8 mouse cellular contexts compared by ENCODE assay signal in genomic region chr14:24500845-24501186, GRCm38 (mm10). TPM values are rescaled to one million over a fixed set of nuclear protein-coding genes. Genes with fewer than 3 reads are reported as not detected.
DNase-seq lines count a peak whose midpoint lies in the region; ATAC-seq and TF ChIP-seq lines count a peak whose summit lies in the region.

No protein-coding gene starts in this region.

- no peak for DNase-seq in layer of hippocampus, adult 2 months (ENCODE audit: low spot score in 2 of 2)
- DNase-seq in layer of hippocampus, adult 11-12 months (ENCODE audit: low spot score) = no peak
- DNase-seq in limb, embryonic 11.5 days (ENCODE audit: low spot score) = no peak
- no peak for DNase-seq in left cerebral cortex, adult 8-10 months (ENCODE audit: low spot score in 2 of 2)
- DNase-seq in natural killer cell, adult 2 months (ENCODE audit: low spot score in 2 of 2) = no peak
- DNase-seq in spleen, postnatal 4 days (ENCODE audit: low spot score in 2 of 2) = no peak

- peaks cover 25% of the 10 kb centered on the region for H3K4me1 ChIP-seq in forebrain, embryonic 13.5 days
- peaks cover 7% of the 10 kb centered on the region for H3K4me1 ChIP-seq in limb, embryonic 11.5 days (ENCODE audit: control insufficient read depth, insufficient read depth, low read length)
- peaks cover 15% of the 10 kb centered on the region for H3K4me1 ChIP-seq in neural tube, embryonic 15.5 days

- H3K27me3 ChIP-seq in forebrain, embryonic 13.5 days = no peaks in the 10 kb centered on the region
- no peaks in the 10 kb centered on the region for H3K27me3 ChIP-seq in limb, embryonic 11.5 days (ENCODE audit: control insufficient read depth, insufficient read depth, low read length)
- no peaks in the 10 kb centered on the region for H3K27me3 ChIP-seq in neural tube, embryonic 15.5 days (replicated peaks)

- peaks cover 36% of the 10 kb centered on the region for H3K36me3 ChIP-seq in forebrain, embryonic 13.5 days (ENCODE audit: poor library complexity, severe bottlenecking)
- peaks cover 17% of the 10 kb centered on the region for H3K36me3 ChIP-seq in limb, embryonic 11.5 days (ENCODE audit: control insufficient read depth, insufficient read depth, low read length)
- H3K36me3 ChIP-seq in neural tube, embryonic 15.5 days = peaks cover 33% of the 10 kb centered on the region

- 5% methylated on average over 8 of the region's 8 CpGs for WGBS in forebrain, embryonic 13.5 days
- 32% methylated on average over 8 of the region's 8 CpGs for WGBS in limb, embryonic 11.5 days
- WGBS in neural tube, embryonic 15.5 days = 5% methylated on average over 8 of the region's 8 CpGs

- no peak for TF ChIP-seq CTCF in layer of hippocampus, adult 2 months (conservative IDR thresholded peaks at IDR 0.05)

- no peaks in the 10 kb centered on the region; the same call in 1 of the 2 replicates for H3K9me3 ChIP-seq in forebrain, embryonic 13.5 days (replicated peaks)
- H3K9me3 ChIP-seq in limb, embryonic 11.5 days (ENCODE audit: control insufficient read depth, low read length) = no peaks in the 10 kb centered on the region
- no peaks in the 10 kb centered on the region for H3K9me3 ChIP-seq in neural tube, embryonic 15.5 days (replicated peaks)

- ATAC-seq in forebrain, embryonic 13.5 days = no peak; the same call in 1 of the 2 replicates
- ATAC-seq in limb, embryonic 11.5 days (ENCODE audit: insufficient number of reproducible peaks, low FRiP score, low TSS enrichment, low read depth) = 0 out of 2 replicates have a peak, but pooled peaks have one; percentile 33
- ATAC-seq in neural tube, embryonic 15.5 days (ENCODE audit: low FRiP score) = no peak

- peak overlapping the region; percentile 57 for H3K9ac ChIP-seq in forebrain, embryonic 13.5 days
- H3K9ac ChIP-seq in limb, embryonic 11.5 days (ENCODE audit: low read length) = peak overlapping the region; percentile 50
- peak overlapping the region; percentile 41 for H3K9ac ChIP-seq in neural tube, embryonic 15.5 days (replicated peaks)

- peak overlapping the region; percentile 6; the same call in 1 of the 2 replicates for H3K4me3 ChIP-seq in layer of hippocampus, adult 2 months
- H3K4me3 ChIP-seq in forebrain, embryonic 13.5 days = no peak overlapping the region
- H3K4me3 ChIP-seq in limb, embryonic 11.5 days (ENCODE audit: low read depth, low read length) = no peak overlapping the region
- no peak overlapping the region for H3K4me3 ChIP-seq in neural tube, embryonic 15.5 days (replicated peaks)

- H3K27ac ChIP-seq in layer of hippocampus, adult 2 months = peak overlapping the region; percentile 89
- peak overlapping the region; percentile 90 for H3K27ac ChIP-seq in forebrain, embryonic 13.5 days
- peak overlapping the region; percentile 59; the same call in 1 of the 2 replicates for H3K27ac ChIP-seq in limb, embryonic 11.5 days (replicated peaks; ENCODE audit: low read depth, low read length)
- H3K27ac ChIP-seq in neural tube, embryonic 15.5 days (replicated peaks) = peak overlapping the region; percentile 90

- peak overlapping the region; percentile 37 for H3K4me2 ChIP-seq in forebrain, embryonic 13.5 days
- H3K4me2 ChIP-seq in limb, embryonic 11.5 days (ENCODE audit: low read depth, severe bottlenecking) = peak overlapping the region; percentile 22
- peak overlapping the region; percentile 33 for H3K4me2 ChIP-seq in neural tube, embryonic 15.5 days

RNA-seq across cellular contexts. Expression of gene Rps24, which starts 13.9 kb away (rescaled TPM):
- 100 to 1,000 TPM; 789 to 821 TPM for total RNA-seq in layer of hippocampus, adult 2 months (2021)
- 701 and 859 TPM in 2 replicates for polyA plus RNA-seq in forebrain, embryonic 13.5 days (2015; fragmentation: Nextera tagmentation; extraction: Ambion mirVana)
- polyA plus RNA-seq in limb, embryonic 11.5 days (2014; fragmentation: Nextera tagmentation; extraction: Ambion mirVana) = 1,286 and 1,293 TPM in 2 replicates
- 573 and 590 TPM in 2 replicates for polyA plus RNA-seq in neural tube, embryonic 15.5 days (2015; fragmentation: Nextera tagmentation; extraction: Ambion mirVana)
- 100 to 1,000 TPM; 815 to 882 (median 867) TPM for total RNA-seq in left cerebral cortex, adult 8-10 months (2022)

RNA-seq across cellular contexts. Expression of gene Polr3a, which starts 14.0 kb away (rescaled TPM):
- total RNA-seq in layer of hippocampus, adult 2 months (2021) = 10 to 100 TPM; 37.9 to 38.5 TPM
- polyA plus RNA-seq in forebrain, embryonic 13.5 days (2015; fragmentation: Nextera tagmentation; extraction: Ambion mirVana) = 22.1 and 23.2 TPM in 2 replicates
- 17.4 and 19.7 TPM in 2 replicates for polyA plus RNA-seq in limb, embryonic 11.5 days (2014; fragmentation: Nextera tagmentation; extraction: Ambion mirVana)
- polyA plus RNA-seq in neural tube, embryonic 15.5 days (2015; fragmentation: Nextera tagmentation; extraction: Ambion mirVana) = 16.2 and 17.5 TPM in 2 replicates
- 10 to 100 TPM; 33.4 to 38.9 (median 34.5) TPM for total RNA-seq in left cerebral cortex, adult 8-10 months (2022)
